Mouse (Mus musculus) CH12.LX (cell line): Measurements from ENCODE around the gene Cdc42bpa. TPM values are rescaled to one million over a fixed set of nuclear protein-coding genes. Genes with fewer than 3 reads are reported as not detected.

Experiments used
- DNase-seq: peaks from one replicate; pipeline ENCODE4 v3.0.0-alpha.2; 2013; ENCODE audit errors: extremely low read depth
- H3K27ac ChIP-seq: 2 replicates; pipeline ENCODE4 v1.5.1; 2012; ENCODE audit warnings: low read depth, mild to moderate bottlenecking, control low read depth, moderate library complexity; ENCODE audit not compliant: insufficient read depth
- H3K27me3 ChIP-seq: replicated peaks from 2 replicates; pipeline ENCODE3; 2012; ENCODE audit warnings: inconsistent platforms
- H3K36me3 ChIP-seq, 2 experiments: replicated peaks in 1 of 2; 2 replicates each; pipeline versions ENCODE3 to v1.6.1; 2012; ENCODE audit warnings: inconsistent platforms in 1 of 2, low read length in 1 of 2, mild to moderate bottlenecking in 1 of 2, mixed read lengths in 1 of 2, moderate library complexity in 1 of 2; ENCODE audit not compliant: control insufficient read depth in 1 of 2, insufficient read depth in 1 of 2
- H3K4me1 ChIP-seq, 2 experiments: 2 replicates each; pipeline ENCODE4 v1.6.1; 2012; ENCODE audit warnings: inconsistent platforms in 1 of 2, moderate library complexity in 1 of 2; ENCODE audit not compliant: insufficient read depth in 2 of 2, control insufficient read depth in 1 of 2
- H3K4me2 ChIP-seq: 2 replicates; pipeline ENCODE4 v1.6.1; 2012; ENCODE audit warnings: low read depth, mild to moderate bottlenecking, control low read depth; ENCODE audit not compliant: poor library complexity, insufficient read depth, severe bottlenecking
- H3K4me3 ChIP-seq, 3 experiments: fragments of 150-350 bp in 1 of 3; sonication (generic) in 1 of 3; replicated peaks in 1 of 3; 2 replicates each; pipeline versions ENCODE3 to v1.5.1; 2011 to 2012; ENCODE audit warnings: low read depth in 2 of 3, low read length in 2 of 3, mild to moderate bottlenecking in 2 of 3, moderate library complexity in 2 of 3, control low read depth in 1 of 3, improper control_type of control experiment in 1 of 3, inconsistent platforms in 1 of 3, mixed read lengths in 1 of 3; ENCODE audit not compliant: poor library complexity in 1 of 3
- H3K79me2 ChIP-seq: replicated peaks from 2 replicates; pipeline ENCODE4 v1.6.1; 2012; ENCODE audit warnings: mild to moderate bottlenecking, moderate library complexity; ENCODE audit not compliant: control insufficient read depth, poor library complexity, insufficient read depth, severe bottlenecking; ENCODE audit errors: extremely low read depth
- H3K9ac ChIP-seq: 2 replicates; pipeline ENCODE4 v1.6.1; 2012; ENCODE audit warnings: low read depth, mild to moderate bottlenecking, control low read depth, moderate library complexity; ENCODE audit not compliant: insufficient read depth
- H3K9me3 ChIP-seq: replicated peaks from 2 replicates; pipeline ENCODE3; 2012; ENCODE audit warnings: low read length, inconsistent platforms, mixed read lengths
- BHLHE40 ChIP-seq: IDR thresholded peaks from 2 replicates; pipeline ENCODE4 v1.6.1; 2011; ENCODE audit warnings: mild to moderate bottlenecking, low read depth, low read length, improper control_type of control experiment
- CHD1 ChIP-seq: IDR thresholded peaks from 2 replicates; pipeline ENCODE4 v1.6.1; 2012; ENCODE audit warnings: low read depth, low read length, improper control_type of control experiment, inconsistent platforms
- CHD2 ChIP-seq: IDR thresholded peaks from 2 replicates; pipeline ENCODE4 v1.6.1; 2011; ENCODE audit warnings: low read length, improper control_type of control experiment
- EP300 ChIP-seq: IDR thresholded peaks from 2 replicates; pipeline ENCODE4 v1.6.1; 2011; ENCODE audit warnings: low read length, improper control_type of control experiment
- HCFC1 ChIP-seq: IDR thresholded peaks from 2 replicates; pipeline ENCODE4 v1.6.1; 2012; ENCODE audit warnings: low read depth, mild to moderate bottlenecking, inconsistent platforms, low read length, improper control_type of control experiment
- MAFK ChIP-seq: IDR thresholded peaks from 2 replicates; pipeline ENCODE4 v1.6.1; 2011; ENCODE audit warnings: low read length, improper control_type of control experiment; ENCODE audit not compliant: insufficient replicate concordance
- RCOR1 ChIP-seq: conservative IDR thresholded peaks from 2 replicates; pipeline ENCODE4 v1.6.1; 2012; ENCODE audit warnings: low read depth, mild to moderate bottlenecking, inconsistent platforms, low read length, improper control_type of control experiment
- SIN3A ChIP-seq: IDR thresholded peaks from 2 replicates; pipeline ENCODE4 v1.6.1; 2012; ENCODE audit warnings: low read length, improper control_type of control experiment, inconsistent platforms
- UBTF ChIP-seq: IDR thresholded peaks from 2 replicates; pipeline ENCODE4 v1.6.1; 2012; ENCODE audit warnings: low read depth, mild to moderate bottlenecking, inconsistent platforms, low read length, improper control_type of control experiment, moderate library complexity
- USF1 ChIP-seq: IDR thresholded peaks from 2 replicates; pipeline ENCODE4 v1.6.1; 2014; ENCODE audit warnings: low read depth, mild to moderate bottlenecking, inconsistent platforms, low read length, improper control_type of control experiment
- ZKSCAN1 ChIP-seq: IDR thresholded peaks from 2 replicates; pipeline ENCODE4 v1.6.1; 2012; ENCODE audit warnings: low read depth, inconsistent platforms, low read length, improper control_type of control experiment, borderline replicate concordance
- ZMIZ1 ChIP-seq: IDR thresholded peaks from 2 replicates; pipeline ENCODE4 v1.6.1; 2012; ENCODE audit warnings: low read depth, mild to moderate bottlenecking, inconsistent platforms, low read length, improper control_type of control experiment
- ZNF384 ChIP-seq: IDR thresholded peaks from 2 replicates; pipeline ENCODE4 v1.6.1; 2012; ENCODE audit warnings: low read depth, low read length, improper control_type of control experiment, inconsistent platforms
- dilution Hi-C: fragments of 300-500 bp; cut with MboI; formaldehyde crosslinking; loops from 2 replicates; pipeline ENCODE4 v1.14.3; 2020; ENCODE audit warnings: low sequenced_read_pairs; ENCODE audit not compliant: extremely low pct_unique_long_range_greater_than_20kb, extremely low pct_ligation_motif_present
- in situ Hi-C: fragments of 300-500 bp; cut with MboI; formaldehyde crosslinking; loops from 3 replicates; pipeline ENCODE4 v1.14.3; 2019; ENCODE audit warnings: low sequenced_read_pairs, low pct_ligation_motif_present, low pct_unique_long_range_greater_than_20kb, mixed read lengths
- polyA plus RNA-seq: library from polyadenylated mRNA; unstranded; fragments of >175 nt; gene quantifications from 2 replicates; pipeline ENCODE4 v1.2.1, GENCODE M21; 2012; ENCODE audit warnings: low read depth; ENCODE audit not compliant: insufficient read length
- total RNA-seq, 2 experiments: library from RNA; depleted of rRNA; stranded (reverse); fragments of 300-350 nt in 1 of 2; fragments of >200 nt in 1 of 2; gene quantifications; 2 replicates each; pipeline ENCODE4 v1.2.3; 2012 to 2014

Cdc42bpa gene
- total and polyA plus RNA-seq, 3 experiments: 5.3 to 9.0 (median 5.6) TPM

- TF ChIP-seq BHLHE40: no peak
- TF ChIP-seq CHD2: no peak
- no peak for TF ChIP-seq ZKSCAN1
- TF ChIP-seq HCFC1: no peak
- TF ChIP-seq ZNF384: no peak
- no peak for TF ChIP-seq CHD1
- TF ChIP-seq EP300: no peak
- no peak for TF ChIP-seq ZMIZ1
- H3K4me1 ChIP-seq: no peaks in the 10 kb centered on the region
- DNase-seq: no peak
- in situ Hi-C loops (no loop called here), dilution Hi-C loops (no loop called here)
- no peaks in the 10 kb centered on the region for H3K79me2 ChIP-seq
- no peaks in the 10 kb centered on the region for H3K27me3 ChIP-seq
- no peak overlapping the region for H3K4me3 ChIP-seq
- no peaks in the 10 kb centered on the region for H3K36me3 ChIP-seq
- H3K27ac ChIP-seq: no peak overlapping the region
- no peaks in the 10 kb centered on the region for H3K9me3 ChIP-seq
- no peak overlapping the region for H3K9ac ChIP-seq
- no peak overlapping the region for H3K4me2 ChIP-seq
Observed at GRCm38 (mm10) chr1:179919656-179920436, 40.4 kb upstream of the Cdc42bpa start.

GRCm38 (mm10) chr1:179923661-179924405 lies 36.4 kb upstream of the Cdc42bpa start:
- Histone ChIP-seq H3K79me2 (no peaks in the 10 kb centered on the region), H3K27ac (no peak overlapping the region), H3K9me3 (no peaks in the 10 kb centered on the region), H3K36me3 (no peaks in the 10 kb centered on the region), H3K4me2 (no peak overlapping the region), H3K4me3 (no peak overlapping the region), H3K9ac (no peak overlapping the region), H3K27me3 (no peaks in the 10 kb centered on the region), H3K4me1 (no peaks in the 10 kb centered on the region)
- no peak for TF ChIP-seq RCOR1
- no peak for TF ChIP-seq MAFK
- dilution Hi-C loops: no loop called here
- in situ Hi-C loops: no loop called here
- no peak for DNase-seq

- H3K27me3 ChIP-seq: no peaks in the 10 kb centered on the region
- no peak overlapping the region for H3K9ac ChIP-seq
- TF ChIP-seq USF1 (no peak), SIN3A (no peak), UBTF (no peak), ZNF384 (no peak)
- in situ Hi-C loops: loop anchor here (5.0 kb wide), 1 partner anchor 54 kb away; no protein-coding TSS in a partner anchor
- H3K27ac ChIP-seq: no peak overlapping the region
- no peaks in the 10 kb centered on the region for H3K9me3 ChIP-seq
- no peak overlapping the region for H3K4me3 ChIP-seq
- dilution Hi-C loops: no loop called here
- no peaks in the 10 kb centered on the region for H3K79me2 ChIP-seq
- no peaks in the 10 kb centered on the region for H3K4me1 ChIP-seq
- no peaks in the 10 kb centered on the region for H3K36me3 ChIP-seq
- no peak overlapping the region for H3K4me2 ChIP-seq
- DNase-seq: no peak
Observed at GRCm38 (mm10) chr1:179926240-179926639, 34.0 kb upstream of the Cdc42bpa start.
